Mouse (Mus musculus) left cerebral cortex, adult 11 months (tissue): ENCODE measurements around the gene Atg16l2.

Experiments used
- DNase-seq: peaks from one replicate; pipeline ENCODE4 v3.0.0; 2022; ENCODE audit warnings: low spot score

The Atg16l2 gene

DNA sequence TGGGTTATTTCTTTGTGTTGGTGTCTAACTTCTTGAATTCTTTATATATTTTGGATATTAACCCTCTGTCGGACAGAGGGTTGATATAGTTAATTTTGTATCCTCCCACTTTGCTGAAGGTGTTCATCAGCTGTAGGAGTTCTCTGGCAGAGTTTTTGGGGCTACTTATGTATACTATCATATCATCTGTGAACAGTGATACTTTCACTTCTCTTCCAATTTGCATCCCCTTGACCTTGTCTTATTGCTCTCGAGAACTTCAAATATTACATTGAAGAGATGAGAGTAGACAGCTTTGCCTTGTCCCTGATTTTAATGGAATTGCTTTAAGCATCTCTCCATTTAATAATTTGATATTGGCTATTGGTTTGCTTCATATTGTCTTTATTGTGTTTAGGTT, 78.5 kb downstream of the Atg16l2 start:
- DNase-seq, result no peak

DNA sequence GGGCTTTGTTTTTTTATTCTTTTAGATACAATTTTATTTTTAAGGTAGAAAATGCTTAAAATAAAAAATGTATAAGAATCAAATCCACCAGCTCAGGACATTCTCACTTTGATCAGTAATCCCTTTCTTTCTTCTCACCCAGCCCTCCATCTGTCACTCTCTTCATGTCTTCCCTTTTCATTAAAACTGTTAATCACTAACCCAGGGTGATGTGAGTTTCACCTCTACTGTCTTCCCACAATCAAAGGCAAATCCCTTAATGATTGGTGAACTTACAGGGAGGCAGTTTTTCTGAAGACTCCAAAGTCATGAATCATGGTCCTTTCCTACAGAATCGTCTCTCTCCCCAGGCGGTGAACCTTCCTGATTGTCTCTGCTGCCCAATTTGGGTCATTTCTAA, 85.3 kb downstream of the Atg16l2 start:
- DNase-seq, result no peak

DNA sequence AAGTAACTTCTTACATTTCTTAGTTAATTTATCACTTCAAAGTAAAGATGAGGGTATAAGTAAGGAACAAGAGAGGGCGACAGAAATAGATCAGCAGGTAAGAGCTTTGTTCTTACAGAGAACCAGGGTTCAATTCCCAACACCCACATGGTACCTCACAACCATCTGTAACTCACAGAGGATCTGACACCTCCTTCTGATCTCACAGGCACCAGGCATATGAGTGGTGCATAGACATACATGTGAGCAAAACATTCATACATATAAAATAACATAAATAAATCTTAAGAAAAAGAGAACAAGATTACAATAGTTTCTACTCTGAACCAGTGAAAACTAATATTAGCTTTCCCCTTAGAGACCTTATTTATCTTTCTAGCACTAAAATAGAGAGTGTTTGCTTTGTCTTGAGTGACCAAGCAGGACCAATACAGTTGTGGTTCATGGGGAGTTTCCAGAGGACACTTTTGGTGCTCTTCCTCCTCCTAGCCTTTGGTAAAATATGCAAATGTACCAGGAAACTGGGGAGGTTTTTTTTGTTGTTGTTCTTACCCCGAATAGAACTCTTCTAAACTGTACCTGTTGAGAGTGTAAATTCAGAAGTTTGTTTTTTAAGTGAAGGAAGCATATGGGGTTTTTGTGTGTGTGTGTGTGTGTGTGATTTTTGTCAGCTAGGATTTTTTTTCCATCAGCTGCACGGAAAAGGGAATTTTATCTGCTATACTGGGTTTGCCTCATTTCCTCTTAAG, 88.4 kb downstream of the Atg16l2 start:
- no peak for DNase-seq
